Mouse (Mus musculus) monocyte, adult 5-6 weeks (primary cell): ENCODE data around the gene Tjp1. TPM values are rescaled to one million over a fixed set of nuclear protein-coding genes. Genes with fewer than 3 reads are reported as not detected.

Source experiments
- ATAC-seq: fragments of 153-309, 156-312 bp; replicated peaks from 2 replicates; pipeline ENCODE4 v1.8.0; 2017; ENCODE audit warnings: mild to moderate bottlenecking; ENCODE audit not compliant: low TSS enrichment, insufficient number of reproducible peaks, severe bottlenecking, poor library complexity, low FRiP score
- total RNA-seq: library from RNA; stranded (forward); fragments of 200-1000, 200-491, 200-594 nt; gene quantifications from 3 replicates; pipeline ENCODE4 v1.2.3, GENCODE M21; 2017

Gene Tjp1
- total RNA-seq = 1.8 to 7.8 TPM (median 2.3 TPM) in 3 replicates

GRCm38 (mm10) chr7:65527071-65528007, at the start of gene Tjp1:
Tjp1 (minus strand) TSS chr7:65527781.
- no peak for ATAC-seq

DNA sequence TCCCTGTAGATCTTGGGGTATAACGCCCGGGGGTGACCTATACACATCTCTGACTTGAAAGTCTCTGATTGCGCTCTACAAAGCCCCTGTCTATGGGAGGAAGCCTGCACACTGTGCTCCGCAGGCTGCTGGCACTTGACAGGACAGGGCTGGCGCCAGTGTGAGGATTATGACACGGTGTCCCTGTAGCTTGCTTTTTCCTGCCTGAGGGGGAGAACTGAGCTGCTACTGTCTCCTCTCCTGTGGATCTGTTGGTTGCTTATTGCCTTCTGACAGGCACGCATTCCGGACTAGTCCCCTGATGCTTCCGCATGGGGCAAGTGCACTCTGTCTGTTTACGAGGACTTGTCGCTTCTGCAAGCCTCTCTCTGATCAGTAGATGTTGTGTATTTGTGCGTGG, 49.5 kb upstream of the Tjp1 start:
- no peak for ATAC-seq

DNA sequence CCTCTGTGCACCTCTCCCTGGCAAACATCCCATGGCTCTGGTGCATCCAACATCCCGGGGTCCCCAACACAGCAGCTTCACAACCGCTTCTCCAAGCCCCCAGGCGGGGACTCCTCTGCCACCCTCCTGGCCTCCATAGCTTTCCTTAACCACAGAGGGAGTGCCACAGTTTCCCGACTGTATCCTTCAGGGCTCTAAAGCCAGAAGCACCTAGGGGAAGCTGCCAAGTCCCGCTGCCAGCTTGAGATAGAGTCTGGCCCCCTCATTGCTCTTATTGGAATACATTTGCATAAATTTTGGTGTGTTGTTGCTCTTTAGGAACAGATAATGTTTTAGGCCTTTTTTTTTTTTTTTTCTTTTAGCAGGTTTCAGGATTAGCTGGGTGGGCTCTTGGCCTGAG, 45.1 kb upstream of the Tjp1 start:
- ATAC-seq = no peak

- no peak for ATAC-seq
Measured at GRCm38 (mm10) chr7:65570691-65571090, 43.1 kb upstream of the Tjp1 start.

- ATAC-seq = no peak
Measured at GRCm38 (mm10) chr7:65555996-65556395, 28.4 kb upstream of the Tjp1 start.

DNA sequence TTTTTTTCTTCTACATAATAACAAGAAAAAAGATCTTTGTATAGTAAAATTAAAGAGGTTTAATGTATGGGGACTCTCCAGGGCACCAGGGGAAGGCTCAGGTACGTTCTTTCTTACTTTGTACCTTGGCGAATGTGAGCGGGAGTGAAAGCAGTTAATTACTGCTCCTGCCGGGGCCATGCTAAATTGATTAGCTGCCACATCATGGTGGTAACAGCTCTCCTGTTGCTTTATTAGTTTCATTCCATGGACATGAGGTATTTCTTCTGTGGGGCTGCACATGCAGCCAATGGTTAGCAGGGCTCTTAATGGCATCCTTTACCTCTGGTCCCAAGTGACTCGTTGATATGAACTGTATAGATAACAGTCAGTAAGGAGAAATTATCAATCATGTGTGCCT, 18.2 kb upstream of the Tjp1 start:
- no peak for ATAC-seq

DNA sequence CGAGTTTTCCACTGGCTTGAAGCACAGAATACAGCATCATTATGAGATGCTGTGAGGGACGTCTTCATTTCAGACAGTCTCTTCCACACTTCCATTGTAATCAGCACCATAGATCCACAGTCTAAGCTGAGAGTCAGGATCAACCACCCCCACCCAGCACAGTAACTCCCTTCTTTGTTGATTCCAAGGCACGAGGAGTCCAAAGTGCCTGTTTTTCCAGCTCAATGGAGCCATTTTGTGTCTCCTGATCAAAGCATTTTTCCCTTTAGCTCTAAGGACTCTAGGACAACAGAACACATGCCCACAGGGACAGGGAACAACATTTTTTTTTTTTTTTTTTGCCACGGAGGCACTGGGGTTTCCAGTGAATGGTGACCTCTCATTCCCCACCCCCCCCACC, 5.1 kb upstream of the Tjp1 start:
- no peak for ATAC-seq

DNA sequence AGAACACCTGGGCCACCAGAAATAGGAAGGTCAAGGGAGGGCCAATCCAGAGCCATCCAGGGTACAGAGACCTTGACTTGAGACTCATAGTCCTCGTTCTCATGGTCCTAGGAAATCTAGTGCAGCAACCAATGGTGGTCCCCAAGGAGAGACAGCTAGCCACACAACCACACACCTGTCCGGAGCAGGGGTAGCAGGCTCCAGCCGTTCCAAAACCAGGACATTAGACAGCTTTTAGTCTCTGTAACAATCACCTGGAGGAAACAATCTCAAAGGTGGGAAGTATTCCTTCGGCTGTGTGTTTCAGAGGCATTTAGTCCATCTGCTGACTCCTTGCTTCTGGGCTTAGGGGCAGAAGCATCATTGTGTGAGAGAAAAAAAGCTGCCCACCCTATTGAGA, 4.5 kb downstream of the Tjp1 start:
- ATAC-seq = no peak

GRCm38 (mm10) chr7:65522490-65522889, 5.1 kb downstream of the Tjp1 start:
- ATAC-seq = no peak

DNA sequence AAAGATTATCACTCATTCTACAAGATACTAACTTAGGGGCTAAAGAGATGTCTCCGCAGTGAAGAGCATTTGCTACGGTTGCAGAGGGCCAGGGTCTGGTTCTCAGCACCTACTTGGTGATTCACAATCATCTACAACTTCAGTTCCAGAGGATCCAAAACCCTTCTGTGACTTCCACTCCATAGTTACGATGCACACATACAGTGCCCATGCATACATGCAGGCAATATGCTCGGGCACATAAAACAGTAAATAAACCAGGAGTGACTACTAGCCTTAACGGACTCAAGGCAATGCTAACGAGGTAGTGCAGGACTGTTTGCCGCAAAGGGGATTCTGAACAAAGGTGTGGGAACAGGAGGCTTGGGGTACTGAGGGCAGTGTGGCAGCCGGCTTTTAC, 7.0 kb downstream of the Tjp1 start:
- no peak for ATAC-seq

- no peak for ATAC-seq
Measured at GRCm38 (mm10) chr7:65519788-65520563, 7.6 kb downstream of the Tjp1 start.

- no peak for ATAC-seq
Measured at GRCm38 (mm10) chr7:65516903-65517302, 10.7 kb downstream of the Tjp1 start.

- no peak for ATAC-seq
Measured at GRCm38 (mm10) chr7:65513451-65514179, 14.0 kb downstream of the Tjp1 start.

DNA sequence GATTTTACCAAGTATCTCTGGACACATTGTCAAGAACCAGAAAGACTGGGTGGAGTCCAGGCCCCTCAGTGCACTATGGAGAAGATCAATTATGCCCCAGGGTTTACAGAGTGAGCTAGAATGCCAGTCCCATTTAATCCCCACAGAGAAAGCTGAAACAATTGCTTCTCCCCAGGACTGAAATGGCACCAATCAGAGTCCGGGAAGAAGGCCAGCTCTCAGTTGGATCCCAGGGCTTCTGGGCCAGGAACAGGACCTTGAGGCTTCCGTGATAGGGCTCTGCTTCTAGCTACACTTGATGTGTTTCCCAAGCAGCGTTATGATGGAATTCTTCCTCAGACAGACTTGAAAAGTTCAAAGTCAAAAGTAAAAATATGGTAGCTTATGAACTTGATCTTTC, 18.2 kb downstream of the Tjp1 start:
- no peak for ATAC-seq

DNA sequence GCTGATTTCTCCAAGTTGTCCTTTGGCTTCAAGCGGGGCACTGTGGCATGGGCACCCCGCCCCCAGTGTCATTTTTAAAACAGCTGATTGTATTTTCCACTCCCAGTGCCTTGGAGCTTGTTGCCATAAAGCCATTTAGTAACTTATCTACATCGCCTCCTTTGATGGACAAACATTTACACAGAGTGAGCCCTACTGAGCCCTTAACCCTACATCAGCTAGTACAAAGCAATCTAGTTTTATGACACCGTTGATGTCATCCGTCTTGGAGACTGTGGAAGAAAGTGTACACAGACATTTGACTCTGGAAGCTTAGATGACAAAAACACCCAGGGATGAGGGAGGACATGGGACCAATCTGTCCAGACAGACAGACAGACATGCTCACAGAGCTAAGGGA, 20.2 kb downstream of the Tjp1 start:
- no peak for ATAC-seq

GRCm38 (mm10) chr7:65502486-65503322, 24.9 kb downstream of the Tjp1 start:
- no peak for ATAC-seq

DNA sequence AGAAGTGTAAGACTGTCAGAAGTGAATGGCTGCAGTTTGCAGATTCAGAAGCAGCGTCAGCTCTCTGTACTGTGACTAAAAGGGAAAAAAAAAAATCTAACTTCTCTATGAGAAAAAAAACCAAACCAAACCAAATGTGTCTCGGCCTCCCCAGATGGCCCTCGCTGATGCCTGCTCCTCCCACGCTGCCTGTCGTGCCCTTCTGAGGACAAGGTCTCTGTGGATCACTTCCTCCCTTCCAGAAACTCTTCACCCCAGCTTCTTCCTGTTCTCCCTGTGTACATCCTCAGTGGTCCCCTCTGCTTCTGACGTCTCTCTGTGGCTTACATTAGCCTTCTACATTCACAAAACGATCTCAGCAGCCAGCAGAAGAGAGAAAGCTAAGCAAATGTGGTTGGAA, 26.8 kb downstream of the Tjp1 start:
- ATAC-seq = no peak

GRCm38 (mm10) chr7:65497733-65498583, 29.6 kb downstream of the Tjp1 start:
- no peak for ATAC-seq
